In the genomic region with DNA sequence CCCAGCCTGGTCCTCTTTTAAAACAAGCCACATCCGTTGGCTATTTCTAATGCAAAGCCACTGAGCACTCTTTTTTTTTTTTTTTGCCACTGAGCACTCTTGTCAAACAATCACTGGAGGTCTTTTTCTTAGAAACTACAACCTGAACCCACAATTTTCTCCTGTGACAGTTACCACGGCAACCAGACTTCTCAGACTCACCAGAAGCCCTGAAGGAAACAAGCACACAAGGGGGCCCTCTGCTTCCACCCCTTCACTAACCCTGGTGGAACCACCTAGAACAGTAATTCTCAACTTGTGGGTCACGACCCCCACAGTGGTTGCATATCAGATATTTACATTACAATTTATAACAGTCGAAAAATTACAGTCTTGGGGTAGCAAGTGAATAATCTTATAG, we compare ENCODE assay signal across 29 mouse cellular contexts. TPM values are rescaled to one million over a fixed set of nuclear protein-coding genes. Genes with fewer than 3 reads are reported as not detected.
DNase-seq lines count a peak whose midpoint lies in the region; ATAC-seq and TF ChIP-seq lines count a peak whose summit lies in the region.
"Had no signal": no experiment of that assay in that cellular context is flagged by ENCODE, and none has a peak within 500 bp of the region (broad histone marks: within the 10 kb centered on the region; RNA-seq: fewer than 3 reads in every experiment).

No protein-coding gene starts in this region.

- H3K9me3 ChIP-seq in midbrain, postnatal 0 days (ENCODE audit: low read length), result no peaks in the 10 kb centered on the region
- no peaks in the 10 kb centered on the region for H3K9me3 ChIP-seq in midbrain, embryonic 15.5 days
- no peaks in the 10 kb centered on the region for H3K9me3 ChIP-seq in limb, embryonic 12.5 days
- H3K9me3 ChIP-seq: heart, embryonic 13.5 days; hindbrain, embryonic 15.5 days; limb, embryonic 13.5 days; liver, embryonic 13.5 days; neural tube, embryonic 15.5 days; stomach, embryonic 15.5 days had no signal

- H3K4me1 ChIP-seq in midbrain, postnatal 0 days (ENCODE audit: insufficient read depth, low read length), result no peaks in the 10 kb centered on the region
- H3K4me1 ChIP-seq in midbrain, embryonic 15.5 days, result no peaks in the 10 kb centered on the region
- peaks cover 38% of the 10 kb centered on the region for H3K4me1 ChIP-seq in limb, embryonic 12.5 days (replicated peaks)
- H3K4me1 ChIP-seq: neural tube, embryonic 15.5 days; stomach, embryonic 15.5 days had no signal

- no peak overlapping the region for H3K27ac ChIP-seq in midbrain, postnatal 0 days (ENCODE audit: low read depth, low read length)
- no peak overlapping the region for H3K27ac ChIP-seq in midbrain, embryonic 15.5 days
- H3K27ac ChIP-seq in limb, embryonic 12.5 days, result peak overlapping the region; percentile 56
- H3K27ac ChIP-seq: heart, adult 2 months; heart, embryonic 13.5 days; hindbrain, embryonic 15.5 days; layer of hippocampus, adult 2 months; liver, embryonic 13.5 days; neural tube, embryonic 15.5 days; stomach, embryonic 15.5 days had no signal

- no peak for ATAC-seq in midbrain, postnatal 0 days (ENCODE audit: low FRiP score)
- no peak for ATAC-seq in midbrain, embryonic 15.5 days (replicated peaks)
- ATAC-seq in limb, embryonic 12.5 days (ENCODE audit: insufficient number of reproducible peaks, insufficient read depth, low FRiP score, low TSS enrichment, low read depth), result no peak
- ATAC-seq: intestine, embryonic 16.5 days had no signal

- no peaks in the 10 kb centered on the region for H3K27me3 ChIP-seq in midbrain, postnatal 0 days (ENCODE audit: insufficient read depth, low read length)
- H3K27me3 ChIP-seq in midbrain, embryonic 15.5 days (replicated peaks), result no peaks in the 10 kb centered on the region
- H3K27me3 ChIP-seq in limb, embryonic 12.5 days, result no peaks in the 10 kb centered on the region
- H3K27me3 ChIP-seq: heart, embryonic 13.5 days; hindbrain, embryonic 15.5 days; limb, embryonic 13.5 days; liver, embryonic 13.5 days; neural tube, embryonic 15.5 days; stomach, embryonic 15.5 days had no signal

- H3K4me2 ChIP-seq in midbrain, postnatal 0 days (ENCODE audit: low read depth, low read length, poor library complexity, severe bottlenecking), result no peak overlapping the region
- H3K4me2 ChIP-seq in midbrain, embryonic 15.5 days, result no peak overlapping the region
- H3K4me2 ChIP-seq in limb, embryonic 12.5 days, result no peak overlapping the region
- H3K4me2 ChIP-seq: heart, embryonic 13.5 days; hindbrain, embryonic 15.5 days; limb, embryonic 13.5 days; liver, embryonic 13.5 days; neural tube, embryonic 15.5 days; stomach, embryonic 15.5 days had no signal

- no peak overlapping the region for H3K9ac ChIP-seq in midbrain, postnatal 0 days (replicated peaks; ENCODE audit: low read length, poor library complexity, severe bottlenecking)
- H3K9ac ChIP-seq in midbrain, embryonic 15.5 days, result no peak overlapping the region
- H3K9ac ChIP-seq in limb, embryonic 12.5 days (replicated peaks), result no peak overlapping the region
- H3K9ac ChIP-seq: heart, embryonic 13.5 days; hindbrain, embryonic 15.5 days; limb, embryonic 13.5 days; liver, embryonic 13.5 days; neural tube, embryonic 15.5 days; stomach, embryonic 15.5 days had no signal

- peak; percentile 27 for DNase-seq in midbrain, postnatal 0 days (ENCODE audit: low spot score)
- DNase-seq in R1 (ENCODE audit: low read depth, low spot score), result peak; percentile 35
- DNase-seq in brain, embryonic 18.5 days (ENCODE audit: low read depth, low spot score), result peak; percentile 4
- no peak for DNase-seq in kidney, postnatal 25 days
- no peak for DNase-seq in layer of hippocampus, postnatal 10 days (ENCODE audit: low spot score in 2 of 2)
- DNase-seq: adrenal gland, adult 2 months; cerebellum, adult 2 months; cerebellum, postnatal 36 days; gastrocnemius, postnatal 36 days; heart, adult 2 months; heart, postnatal 14 days; kidney, adult 9 months; kidney, postnatal 14 days; layer of hippocampus, postnatal 36 days; liver, embryonic 13.5 days; lung, adult 2 months; lung, postnatal 14 days; right cerebral cortex, adult 18-20 months; right cerebral cortex, postnatal 4 days had no signal

- no peaks in the 10 kb centered on the region for H3K36me3 ChIP-seq in midbrain, postnatal 0 days (ENCODE audit: insufficient read depth, low read length)
- H3K36me3 ChIP-seq in midbrain, embryonic 15.5 days (replicated peaks), result no peaks in the 10 kb centered on the region
- H3K36me3 ChIP-seq in limb, embryonic 12.5 days, result peaks cover 21% of the 10 kb centered on the region
- H3K36me3 ChIP-seq: heart, embryonic 13.5 days; hindbrain, embryonic 15.5 days; limb, embryonic 13.5 days; liver, embryonic 13.5 days; neural tube, embryonic 15.5 days; stomach, embryonic 15.5 days had no signal

- no peak overlapping the region for H3K4me3 ChIP-seq in midbrain, postnatal 0 days (ENCODE audit: low read depth, low read length)
- no peak overlapping the region for H3K4me3 ChIP-seq in midbrain, embryonic 15.5 days
- no peak overlapping the region for H3K4me3 ChIP-seq in limb, embryonic 12.5 days (replicated peaks)
- H3K4me3 ChIP-seq: heart, adult 2 months; heart, embryonic 13.5 days; hindbrain, embryonic 15.5 days; layer of hippocampus, adult 2 months; limb, embryonic 13.5 days; liver, embryonic 13.5 days; neural tube, embryonic 15.5 days; stomach, embryonic 15.5 days had no signal

- no peak for TF ChIP-seq CTCF in midbrain, postnatal 0 days (IDR thresholded peaks at IDR 0.05)

- WGBS in midbrain, postnatal 0 days, result 61% methylated on average over 4 of the region's 4 CpGs
- WGBS in midbrain, embryonic 15.5 days, result 64% methylated on average over 4 of the region's 4 CpGs
- WGBS in limb, embryonic 12.5 days, result 67% methylated on average over 4 of the region's 4 CpGs

RNA-seq across cellular contexts. Expression of gene Fli1, which starts 53.3 kb away (rescaled TPM):
- total RNA-seq in midbrain, postnatal 0 days (2014; rRNA removed), result 8.4 and 9.1 TPM in 2 replicates
- 5.5 and 5.9 TPM in 2 replicates for polyA plus RNA-seq in midbrain, postnatal 0 days (2015; fragmentation: Nextera tagmentation; extraction: Ambion mirVana)
- 7.9 and 8.1 TPM in 2 replicates for polyA plus RNA-seq in midbrain, embryonic 15.5 days (2015; fragmentation: Nextera tagmentation; extraction: Ambion mirVana)
- polyA plus RNA-seq in limb, embryonic 12.5 days (2016; fragmentation: Nextera tagmentation; extraction: Ambion mirVana), result 55.6 and 55.9 TPM in 2 replicates
- total RNA-seq in layer of hippocampus, postnatal 10 days (2021), result 10 to 100 TPM in 1 of 2 experiments, 1 to 10 TPM in 1; 7.7 to 10.2 TPM
- polyA plus RNA-seq: C2C12 had no signal

Comparison
In these comparisons a context has a peak if more than half of its experiments do, and no peak if none do; other contexts are left out.
1. DNase-seq: peak in midbrain, postnatal 0 days (single experiment), R1 (single experiment) and brain, embryonic 18.5 days (single experiment); none in kidney, postnatal 25 days (0 of 2) and layer of hippocampus, postnatal 10 days (0 of 2).